Mouse (Mus musculus): ENCODE results near the gene Cnpy4.

DNA sequence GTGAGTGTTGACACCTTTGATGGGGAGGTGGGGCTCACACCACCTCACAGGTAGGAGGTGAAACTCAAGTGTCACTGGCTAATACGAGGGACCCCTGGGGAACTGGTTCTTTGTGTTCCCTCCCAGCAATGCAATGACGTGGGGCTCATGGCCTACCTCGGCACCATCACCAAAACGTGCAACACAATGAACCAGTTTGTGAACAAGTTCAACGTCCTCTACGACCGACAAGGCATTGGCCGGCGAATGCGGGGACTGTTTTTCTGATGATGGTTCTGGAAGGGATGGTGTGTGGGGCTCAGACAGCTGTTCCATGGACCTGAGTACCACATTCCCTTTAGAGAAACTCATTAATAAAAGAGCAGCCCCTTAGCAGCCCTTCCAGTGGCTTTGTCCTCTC, 23.7 kb upstream of the Cnpy4 start:
- TF ChIP-seq CTCF (IDR thresholded peaks at IDR 0.05; ENCODE audit: control insufficient read depth, insufficient read depth, insufficient replicate concordance, low read depth, low read length): no peak
- TF ChIP-seq POLR2A (IDR thresholded peaks at IDR 0.05; ENCODE audit: control insufficient read depth, low read depth, low read length): no peak

All from testis, adult 2 months (tissue).